Mouse (Mus musculus) embryonic facial prominence, embryonic 11.5 days (tissue): ENCODE measurements around the gene Tmem138. TPM values are rescaled to one million over a fixed set of nuclear protein-coding genes. Genes with fewer than 3 reads are reported as not detected.

Source experiments
- ATAC-seq: fragments of 200-750 bp; cut with Nextera tagmentation; replicated peaks from 2 replicates; pipeline ENCODE4 v1.8.0; 2017; ENCODE audit warnings: low read depth; ENCODE audit not compliant: insufficient number of reproducible peaks, low FRiP score, low TSS enrichment
- DNase-seq: peaks from one replicate; pipeline ENCODE4 v3.0.0-alpha.2; 2015; ENCODE audit warnings: low spot score
- H3K27ac ChIP-seq: fragments of 300-500 bp; sonication (generic); replicated peaks from 2 replicates; pipeline ENCODE4 v1.5.1; 2014; ENCODE audit warnings: mild to moderate bottlenecking, low read depth, low read length, control low read depth
- H3K27me3 ChIP-seq: fragments of 300-500 bp; sonication (generic); 2 replicates; pipeline ENCODE4 v1.6.1; 2014; ENCODE audit warnings: mild to moderate bottlenecking, low read length, moderate library complexity, mixed read lengths; ENCODE audit not compliant: control insufficient read depth, insufficient read depth
- H3K36me3 ChIP-seq: fragments of 300-500 bp; sonication (generic); replicated peaks from 2 replicates; pipeline ENCODE4 v1.6.1; 2014; ENCODE audit warnings: low read depth, mild to moderate bottlenecking, low read length, moderate library complexity, mixed read lengths; ENCODE audit not compliant: control insufficient read depth, insufficient read depth
- H3K4me1 ChIP-seq: fragments of 300-500 bp; sonication (generic); 2 replicates; pipeline ENCODE4 v1.6.1; 2014; ENCODE audit warnings: low read length, mixed read lengths; ENCODE audit not compliant: control insufficient read depth, insufficient read depth
- H3K4me2 ChIP-seq: fragments of 300-500 bp; sonication (generic); 2 replicates; pipeline ENCODE4 v1.6.1; 2014; ENCODE audit warnings: low read depth, mild to moderate bottlenecking, control low read depth, low read length, moderate library complexity
- H3K4me3 ChIP-seq: fragments of 300-500 bp; sonication (generic); 2 replicates; pipeline ENCODE4 v1.5.1; 2014; ENCODE audit warnings: low read depth, low read length, control low read depth
- H3K9ac ChIP-seq: fragments of 300-500 bp; sonication (generic); replicated peaks from 2 replicates; pipeline ENCODE4 v1.6.1; 2014; ENCODE audit warnings: mild to moderate bottlenecking, control low read depth, low read length
- H3K9me3 ChIP-seq: fragments of 300-500 bp; sonication (generic); replicated peaks from 2 replicates; pipeline ENCODE4 v1.6.1; 2016; ENCODE audit warnings: mild to moderate bottlenecking, low read length, inconsistent platforms, mixed read lengths; ENCODE audit not compliant: control insufficient read depth
- WGBS: fragments of 180-500 bp; shearing (Covaris S2); extraction: QIAGEN DNeasy Blood & Tissue Kit; methylation state at CpG from one replicate; pipeline ENCODE4 v1.1.7; 2014; 5-methylcytosine and 5-hydroxymethylcytosine counted together
- polyA plus RNA-seq: library from polyadenylated mRNA; unstranded; fragments of >200 nt; fragmentation: Nextera tagmentation; extraction: Ambion mirVana; gene quantifications from 2 replicates; pipeline ENCODE4 v1.2.1, GENCODE M21; 2014

Tmem138 gene
- polyA plus RNA-seq, 1 experiment from 2014 or later = 48.8 TPM

DNA sequence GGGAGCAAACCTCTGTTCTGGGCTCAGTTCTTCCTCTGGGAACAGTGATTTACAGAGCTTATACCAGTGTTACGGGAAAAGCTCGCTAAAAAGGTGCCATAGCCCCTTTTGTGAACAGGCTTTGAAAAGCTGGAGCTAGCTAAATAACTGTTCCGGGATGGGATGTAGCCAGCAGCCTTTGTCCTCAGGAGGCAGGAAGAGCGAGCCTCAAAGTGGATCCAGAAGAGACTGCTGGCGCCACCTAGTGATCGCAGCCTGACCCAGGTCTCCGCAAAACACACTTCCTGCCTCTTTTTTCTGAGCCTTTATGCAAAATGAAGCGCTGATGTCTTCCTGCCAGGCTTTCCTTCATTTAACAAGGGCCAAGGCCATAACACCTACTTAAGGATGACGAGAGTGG, 25.6 kb upstream of the Tmem138 start:
- Histone ChIP-seq H3K9ac (peak overlapping the region; percentile 84), H3K27ac (peak overlapping the region; percentile 83), H3K4me2 (peak overlapping the region; percentile 53), H3K36me3 (no peaks in the 10 kb centered on the region), H3K4me3 (peak overlapping the region; percentile 22; the same call in 1 of the 2 replicates), H3K27me3 (no peaks in the 10 kb centered on the region), H3K4me1 (peaks cover 4% of the 10 kb centered on the region; the same call in 1 of the 2 replicates), H3K9me3 (no peaks in the 10 kb centered on the region)
- WGBS = 2% methylated on average over 9 of the region's 9 CpGs
- ATAC-seq (peak; percentile 58; the same call in 1 of the 2 replicates), DNase-seq (peak; percentile 96)

DNA sequence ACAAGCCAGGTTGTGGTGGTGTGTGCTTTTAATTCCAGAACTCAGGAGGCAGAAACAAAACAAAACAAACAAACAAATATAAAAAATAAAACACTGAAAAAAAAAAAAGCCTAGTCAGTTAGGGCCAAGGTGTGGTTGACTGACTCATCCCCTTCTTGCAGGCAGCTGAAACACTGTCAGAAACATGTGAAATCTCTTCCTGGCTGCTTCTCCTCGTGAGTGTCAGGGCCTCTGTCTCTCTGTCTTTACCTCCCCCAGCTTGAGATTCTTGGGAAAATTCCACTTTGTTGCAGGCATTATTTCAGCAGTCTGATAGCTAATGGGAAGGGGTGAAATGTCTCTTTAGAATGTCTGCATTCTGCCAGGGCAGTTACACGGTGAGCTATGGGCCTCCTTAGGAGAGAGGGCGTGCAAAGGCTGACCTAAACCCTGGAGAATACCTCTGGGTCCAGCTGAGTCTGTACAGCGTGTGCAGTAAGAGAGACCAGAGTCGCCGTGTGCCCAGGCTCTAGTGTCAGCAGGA, 25.1 kb upstream of the Tmem138 start:
- Histone ChIP-seq H3K4me2 (peak overlapping the region; percentile 53), H3K4me3 (peak overlapping the region; percentile 22; the same call in 1 of the 2 replicates), H3K36me3 (no peaks in the 10 kb centered on the region), H3K27me3 (no peaks in the 10 kb centered on the region), H3K9ac (peak overlapping the region; percentile 84), H3K27ac (peak overlapping the region; percentile 83), H3K4me1 (peaks cover 4% of the 10 kb centered on the region; the same call in 1 of the 2 replicates), H3K9me3 (no peaks in the 10 kb centered on the region)
- ATAC-seq (peak; percentile 40; the same call in 1 of the 2 replicates), DNase-seq (no peak)
- 5% methylated on average over 6 of the region's 6 CpGs for WGBS

DNA sequence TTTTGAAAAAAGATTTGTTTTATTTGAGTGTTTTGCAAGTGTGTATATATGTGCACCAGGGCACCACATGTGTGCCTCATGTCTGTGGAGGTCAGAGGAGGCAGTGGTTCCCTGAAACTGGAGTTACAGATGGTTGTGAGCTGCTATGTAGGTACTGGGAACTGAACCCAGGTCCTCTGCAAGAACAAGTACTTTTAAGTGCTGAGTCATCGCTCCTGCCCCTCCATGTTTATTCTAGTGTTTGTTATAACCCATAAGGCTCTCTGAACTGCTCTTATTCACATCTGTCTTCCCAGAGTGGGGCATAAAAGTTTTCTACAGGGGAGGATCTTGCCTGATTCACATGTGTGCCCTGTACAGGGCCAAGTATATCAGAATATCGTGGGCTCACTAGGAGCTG, 22.5 kb upstream of the Tmem138 start:
- H3K9ac ChIP-seq = no peak overlapping the region
- no peaks in the 10 kb centered on the region for H3K27me3 ChIP-seq
- H3K9me3 ChIP-seq = no peaks in the 10 kb centered on the region
- no peaks in the 10 kb centered on the region for H3K4me1 ChIP-seq
- no peak overlapping the region for H3K4me2 ChIP-seq
- H3K4me3 ChIP-seq = no peak overlapping the region
- ATAC-seq (no peak), DNase-seq (no peak)
- H3K36me3 ChIP-seq = no peaks in the 10 kb centered on the region
- 91% methylated on average over 2 of the region's 2 CpGs for WGBS
- H3K27ac ChIP-seq = no peak overlapping the region

DNA sequence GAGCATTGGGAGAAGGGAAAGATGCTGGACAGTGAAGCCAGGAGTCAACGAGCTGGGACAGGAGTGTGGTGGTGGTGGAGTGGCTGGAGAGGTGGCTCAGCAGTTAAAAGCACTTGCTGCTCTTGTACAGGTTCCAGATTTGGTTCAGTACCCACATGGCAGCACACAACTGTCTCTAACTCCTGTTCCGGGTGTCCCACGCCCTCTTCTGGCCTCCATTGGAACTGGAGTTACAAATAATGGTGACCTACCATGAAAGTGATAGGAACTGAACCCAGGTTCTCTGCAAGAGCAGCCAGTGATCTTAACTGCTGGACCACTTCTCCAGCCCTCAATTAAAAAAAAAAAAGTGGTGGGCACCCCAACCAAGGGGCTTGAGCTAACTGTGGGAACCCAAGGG, 21.0 kb upstream of the Tmem138 start:
- DNase-seq = no peak
- Histone ChIP-seq H3K4me2 (no peak overlapping the region), H3K4me3 (no peak overlapping the region), H3K9ac (no peak overlapping the region), H3K27me3 (no peaks in the 10 kb centered on the region), H3K4me1 (no peaks in the 10 kb centered on the region), H3K36me3 (peaks cover 2% of the 10 kb centered on the region; the same call in 1 of the 2 replicates), H3K27ac (no peak overlapping the region), H3K9me3 (no peaks in the 10 kb centered on the region)
- no peak for ATAC-seq
- WGBS = 39% methylated on average over 3 of the region's 3 CpGs

DNA sequence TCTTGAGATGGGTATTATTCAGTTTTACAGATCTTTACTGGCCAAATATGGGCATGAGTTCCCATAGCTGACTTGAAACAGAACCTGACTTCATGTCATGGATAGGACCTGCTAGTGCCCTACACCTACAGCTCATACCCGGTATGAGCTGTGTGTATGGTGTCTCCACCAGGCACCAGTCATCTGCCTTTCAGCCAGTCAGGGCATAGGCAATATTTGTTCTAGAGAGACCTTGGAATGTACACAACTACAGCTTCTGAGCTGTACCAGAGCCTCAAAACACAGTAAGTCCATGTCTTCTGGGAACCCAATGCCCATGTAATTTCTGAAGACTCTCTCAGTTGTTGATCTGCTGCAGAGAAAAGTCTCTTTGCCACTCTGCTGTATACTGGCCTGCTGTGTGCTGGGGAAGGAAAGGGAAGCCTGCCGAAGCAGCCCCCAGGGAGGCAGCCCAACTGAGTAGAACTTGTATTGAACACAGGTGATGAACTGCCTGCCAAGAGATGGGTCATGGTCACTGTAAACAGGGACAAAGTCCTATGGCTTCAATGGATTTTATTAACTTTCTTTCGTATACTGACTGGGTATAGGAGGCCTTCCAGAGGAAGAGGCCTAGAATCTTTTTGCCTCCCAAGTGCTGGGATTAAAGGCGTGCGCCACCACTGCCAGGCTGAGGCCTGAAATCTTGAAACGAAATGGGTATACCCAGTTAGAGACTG, 14.7 kb upstream of the Tmem138 start:
- Histone ChIP-seq H3K9me3 (no peaks in the 10 kb centered on the region), H3K27me3 (no peaks in the 10 kb centered on the region), H3K4me3 (no peak overlapping the region), H3K27ac (no peak overlapping the region), H3K36me3 (peaks cover 2% of the 10 kb centered on the region; the same call in 1 of the 2 replicates), H3K9ac (no peak overlapping the region), H3K4me2 (no peak overlapping the region), H3K4me1 (0 out of 2 replicates have a peak, but pooled peaks cover 4% of the 10 kb centered on the region)
- no peak for ATAC-seq
- no peak for DNase-seq
- WGBS = 90% methylated on average over 6 of the region's 6 CpGs

DNA sequence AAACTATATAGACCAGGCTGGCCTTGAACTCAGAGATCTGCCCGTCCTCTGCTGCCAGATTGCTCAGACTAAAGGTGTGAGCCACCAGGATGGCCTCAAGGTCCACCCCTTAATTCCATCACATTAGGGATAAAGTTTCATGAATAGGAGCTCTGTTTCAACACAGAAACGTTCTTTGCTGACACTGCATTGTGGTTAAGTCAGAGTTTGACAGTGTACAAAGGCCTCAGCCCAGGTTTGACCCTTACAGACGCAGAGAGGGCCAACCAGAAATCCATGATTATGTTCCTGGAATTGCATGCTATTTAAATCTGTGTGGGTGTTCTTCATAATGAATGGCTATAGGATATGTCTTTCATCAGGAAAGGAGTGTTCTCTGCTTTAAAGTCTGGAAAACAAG, 13.1 kb upstream of the Tmem138 start:
- ATAC-seq (no peak), DNase-seq (no peak)
- Histone ChIP-seq H3K4me1 (0 out of 2 replicates have a peak, but pooled peaks cover 4% of the 10 kb centered on the region), H3K27ac (no peak overlapping the region), H3K9ac (no peak overlapping the region; the same call in 1 of the 2 replicates), H3K4me3 (no peak overlapping the region), H3K27me3 (no peaks in the 10 kb centered on the region), H3K4me2 (no peak overlapping the region), H3K36me3 (peaks cover 2% of the 10 kb centered on the region; the same call in 1 of the 2 replicates), H3K9me3 (no peaks in the 10 kb centered on the region)
- WGBS = 58% methylated on average over 3 of the region's 3 CpGs

DNA sequence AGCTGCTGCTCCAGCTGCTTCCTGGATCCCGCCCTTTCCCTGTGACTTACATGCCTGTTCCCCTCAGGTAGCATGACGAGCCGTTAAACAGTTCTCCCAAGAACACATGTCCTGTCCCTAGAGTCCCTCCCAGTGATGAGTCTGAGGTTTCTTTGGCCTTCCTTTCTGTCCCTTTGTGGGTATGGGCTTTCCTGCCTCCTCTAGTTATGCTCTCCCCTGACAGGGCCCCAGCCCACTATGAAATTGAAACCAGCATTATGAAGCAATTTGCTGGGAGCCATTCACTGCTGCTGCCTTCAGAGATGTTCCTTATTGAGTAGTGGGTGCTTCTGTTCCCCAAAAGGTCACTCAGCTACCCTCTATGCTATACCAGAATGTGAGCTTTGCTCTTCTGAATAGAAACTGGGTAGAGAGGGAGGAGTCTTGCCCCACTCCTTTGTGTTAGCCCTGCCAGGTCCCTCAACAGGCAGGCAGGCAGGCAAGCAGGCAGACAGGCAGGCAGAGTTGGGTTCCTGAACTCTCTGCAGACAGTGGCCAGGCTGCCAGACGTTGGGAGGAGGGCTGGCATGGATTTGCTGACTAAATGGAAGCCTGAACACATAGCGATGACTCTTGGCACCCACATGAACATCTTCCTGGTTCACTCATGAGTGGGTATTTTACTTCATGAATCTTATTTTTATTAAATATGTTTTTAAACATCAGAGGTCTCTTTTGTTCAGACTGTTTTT, 12.1 kb upstream of the Tmem138 start:
- Histone ChIP-seq H3K4me3 (no peak overlapping the region), H3K27ac (peak overlapping the region; percentile 44; the same call in 1 of the 2 replicates), H3K4me2 (no peak overlapping the region), H3K27me3 (no peaks in the 10 kb centered on the region), H3K36me3 (peaks cover under 1% of the 10 kb centered on the region; the same call in 1 of the 2 replicates), H3K9me3 (no peaks in the 10 kb centered on the region), H3K4me1 (0 out of 2 replicates have a peak, but pooled peaks cover 4% of the 10 kb centered on the region), H3K9ac (no peak overlapping the region)
- DNase-seq (peak; percentile 29), ATAC-seq (peak; percentile 36; the same call in 1 of the 2 replicates)
- 60% methylated on average over 5 of the region's 5 CpGs for WGBS
